Comparison of ENCODE assay signal across 8 mouse cellular contexts in genomic region chr7:90476313-90477245, GRCm38 (mm10). TPM values are rescaled to one million over a fixed set of nuclear protein-coding genes. Genes with fewer than 3 reads are reported as not detected.
DNase-seq lines count a peak whose midpoint lies in the region; ATAC-seq and TF ChIP-seq lines count a peak whose summit lies in the region.

TSS of gene Dlg2 (plus strand) at chr7:90476672.

- H3K27ac ChIP-seq in heart, embryonic 13.5 days (replicated peaks), result peak within 1 kb of the TSS; percentile 65
- peak within 1 kb of the TSS; percentile 81 for H3K27ac ChIP-seq in embryonic facial prominence, embryonic 15.5 days (replicated peaks)
- peak within 1 kb of the TSS; percentile 93 for H3K27ac ChIP-seq in hindbrain, postnatal 0 days
- peak within 1 kb of the TSS; percentile 67 for H3K27ac ChIP-seq in liver, embryonic 13.5 days

- peak within 1 kb of the TSS; percentile 70 for H3K4me3 ChIP-seq in heart, embryonic 13.5 days
- peak within 1 kb of the TSS; percentile 59 for H3K4me3 ChIP-seq in embryonic facial prominence, embryonic 15.5 days (replicated peaks)
- peak within 1 kb of the TSS; percentile 73 for H3K4me3 ChIP-seq in hindbrain, postnatal 0 days (ENCODE audit: low read length)
- peak within 1 kb of the TSS; percentile 73 for H3K4me3 ChIP-seq in liver, embryonic 13.5 days (replicated peaks)

- TF ChIP-seq CTCF in hindbrain, postnatal 0 days (IDR thresholded peaks at IDR 0.05; ENCODE audit: low read depth), result no peak

- peaks cover 10% of the 10 kb centered on the region for H3K36me3 ChIP-seq in heart, embryonic 13.5 days
- H3K36me3 ChIP-seq in embryonic facial prominence, embryonic 15.5 days, result peaks cover 3% of the 10 kb centered on the region; the same call in 1 of the 2 replicates
- no peaks in the 10 kb centered on the region for H3K36me3 ChIP-seq in hindbrain, postnatal 0 days (ENCODE audit: insufficient read depth, low read length)
- H3K36me3 ChIP-seq in liver, embryonic 13.5 days, result no peaks in the 10 kb centered on the region

- peak within 1 kb of the TSS; percentile 95 for H3K4me2 ChIP-seq in heart, embryonic 13.5 days
- H3K4me2 ChIP-seq in embryonic facial prominence, embryonic 15.5 days (replicated peaks), result peak within 1 kb of the TSS; percentile 93
- H3K4me2 ChIP-seq in hindbrain, postnatal 0 days (ENCODE audit: low read depth, low read length), result peak within 1 kb of the TSS; percentile 91
- H3K4me2 ChIP-seq in liver, embryonic 13.5 days, result peak within 1 kb of the TSS; percentile 99

- DNase-seq in heart, postnatal 4 days, result no peak
- DNase-seq in MN1 (ENCODE audit: low spot score), result peak; percentile 50
- peak; percentile 60 for DNase-seq in hindbrain, postnatal 0 days (ENCODE audit: low spot score)
- DNase-seq in liver, embryonic 13.5 days, result no peak
- DNase-seq in retina, adult 2 months (ENCODE audit: low read depth, low spot score), result peak; percentile 40
- DNase-seq in urinary bladder, postnatal 14 days (ENCODE audit: low spot score), result no peak

- H3K9ac ChIP-seq in heart, embryonic 13.5 days, result peak within 1 kb of the TSS; percentile 83
- peak within 1 kb of the TSS; percentile 71 for H3K9ac ChIP-seq in embryonic facial prominence, embryonic 15.5 days
- peak within 1 kb of the TSS; percentile 68 for H3K9ac ChIP-seq in hindbrain, postnatal 0 days (replicated peaks; ENCODE audit: low read length)
- H3K9ac ChIP-seq in liver, embryonic 13.5 days, result peak within 1 kb of the TSS; percentile 84

- ATAC-seq in heart, embryonic 13.5 days (ENCODE audit: extremely low read depth, insufficient number of reproducible peaks, low FRiP score, low TSS enrichment), result no peak
- ATAC-seq in embryonic facial prominence, embryonic 15.5 days (ENCODE audit: insufficient number of reproducible peaks, low FRiP score, low TSS enrichment, low read depth), result no peak; the same call in 1 of the 2 replicates
- no peak for ATAC-seq in hindbrain, postnatal 0 days
- no peak for ATAC-seq in liver, embryonic 13.5 days (ENCODE audit: low read depth)

- H3K9me3 ChIP-seq in heart, embryonic 13.5 days, result no peaks in the 10 kb centered on the region
- no peaks in the 10 kb centered on the region for H3K9me3 ChIP-seq in embryonic facial prominence, embryonic 15.5 days (replicated peaks)
- H3K9me3 ChIP-seq in hindbrain, postnatal 0 days (ENCODE audit: low read length), result no peaks in the 10 kb centered on the region
- no peaks in the 10 kb centered on the region for H3K9me3 ChIP-seq in liver, embryonic 13.5 days (replicated peaks)

- peaks cover 8% of the 10 kb centered on the region for H3K27me3 ChIP-seq in heart, embryonic 13.5 days (replicated peaks)
- H3K27me3 ChIP-seq in embryonic facial prominence, embryonic 15.5 days, result no peaks in the 10 kb centered on the region
- no peaks in the 10 kb centered on the region for H3K27me3 ChIP-seq in hindbrain, postnatal 0 days (ENCODE audit: insufficient read depth, low read length)
- H3K27me3 ChIP-seq in liver, embryonic 13.5 days, result peaks cover 14% of the 10 kb centered on the region; the same call in 1 of the 2 replicates

- WGBS in heart, embryonic 13.5 days, result under 1% methylated on average over 31 of the region's 32 CpGs
- under 1% methylated on average over 32 of the region's 32 CpGs for WGBS in embryonic facial prominence, embryonic 15.5 days
- WGBS in hindbrain, postnatal 0 days, result under 1% methylated on average over 32 of the region's 32 CpGs
- under 1% methylated on average over 32 of the region's 32 CpGs for WGBS in liver, embryonic 13.5 days (ENCODE audit: insufficient replicate concordance)

- peaks cover 14% of the 10 kb centered on the region for H3K4me1 ChIP-seq in heart, embryonic 13.5 days
- H3K4me1 ChIP-seq in embryonic facial prominence, embryonic 15.5 days, result peaks cover 5% of the 10 kb centered on the region; the same call in 1 of the 2 replicates
- H3K4me1 ChIP-seq in hindbrain, postnatal 0 days (ENCODE audit: insufficient read depth, low read length), result no peaks in the 10 kb centered on the region
- peaks cover 28% of the 10 kb centered on the region for H3K4me1 ChIP-seq in liver, embryonic 13.5 days (replicated peaks)

RNA-seq across cellular contexts. Expression of gene Dlg2, which starts in this region (rescaled TPM):
- polyA plus RNA-seq in heart, embryonic 13.5 days (2015; fragmentation: Nextera tagmentation; extraction: Ambion mirVana), result 7.2 and 10.8 TPM in 2 replicates
- 1 to 10 TPM; 2.7 to 2.9 TPM for total RNA-seq in heart, postnatal 4 days (2021)
- 6.1 and 7.2 TPM in 2 replicates for polyA plus RNA-seq in embryonic facial prominence, embryonic 15.5 days (2015; fragmentation: Nextera tagmentation; extraction: Ambion mirVana)
- total RNA-seq in hindbrain, postnatal 0 days (2014; rRNA removed), result 113 and 131 TPM in 2 replicates
- polyA plus RNA-seq in hindbrain, postnatal 0 days (2015; fragmentation: Nextera tagmentation; extraction: Ambion mirVana), result 18.5 and 20.4 TPM in 2 replicates
- 0.52 and 0.65 TPM in 2 replicates for polyA plus RNA-seq in liver, embryonic 13.5 days (2015; fragmentation: Nextera tagmentation; extraction: Ambion mirVana)

Comparison
In these comparisons a context has a peak if more than half of its experiments do, and no peak if none do; other contexts are left out.
1. RNA of gene Dlg2 (total RNA-seq): 113 to 131 TPM in hindbrain, postnatal 0 days; 2.7 to 2.9 TPM in heart, postnatal 4 days; every median in the first group is over 10 times any median in the second.
2. DNase-seq: peak in MN1 (single experiment), hindbrain, postnatal 0 days (single experiment) and retina, adult 2 months (single experiment); none in heart, postnatal 4 days (single experiment), liver, embryonic 13.5 days (single experiment) and urinary bladder, postnatal 14 days (single experiment).
3. Peak in every context shown above with its lines, with median percentiles within 50 percentile points of each other: H3K27ac ChIP-seq, H3K4me2 ChIP-seq, H3K4me3 ChIP-seq and H3K9ac ChIP-seq.